Mouse (Mus musculus) embryonic fibroblast, embryonic 13.5 days (primary cell): Measurements from ENCODE around the gene H2-Q10. TPM values are rescaled to one million over a fixed set of nuclear protein-coding genes. Genes with fewer than 3 reads are reported as not detected.
"Not testable (repeated sequence)": the region's sequence is repeated elsewhere in the genome, so short reads cannot be mapped to it uniquely, and the experiment has no call there.

ENCODE experiments used
- H3K27ac ChIP-seq: 2 replicates; pipeline ENCODE4 v1.5.1; 2012; ENCODE audit warnings: low read length, control low read depth, inconsistent platforms; ENCODE audit not compliant: insufficient read depth
- H3K4me1 ChIP-seq: 2 replicates; pipeline ENCODE4 v1.6.1; 2011; ENCODE audit warnings: low read length; ENCODE audit not compliant: control insufficient read depth, insufficient read depth
- H3K4me3 ChIP-seq: 2 replicates; pipeline ENCODE4 v1.5.1; 2011; ENCODE audit warnings: mild to moderate bottlenecking, control low read depth, low read length; ENCODE audit not compliant: insufficient read depth
- CTCF ChIP-seq: IDR thresholded peaks from 2 replicates; pipeline ENCODE4 v1.5.1; 2011; ENCODE audit warnings: mild to moderate bottlenecking, control low read depth, low read length, moderate library complexity, borderline replicate concordance; ENCODE audit not compliant: insufficient read depth
- POLR2A ChIP-seq: IDR thresholded peaks from 2 replicates; pipeline ENCODE4 v1.6.1; 2011; ENCODE audit warnings: low read depth, mild to moderate bottlenecking, control low read depth, low read length, moderate library complexity
- polyA plus RNA-seq: library from polyadenylated mRNA; stranded (reverse); fragments of >200 nt; gene quantifications from 2 replicates; pipeline ENCODE4 v1.2.4, GENCODE M21; 2011; ENCODE audit warnings: low read depth; ENCODE audit not compliant: missing spikeins, insufficient read length

The H2-Q10 gene
- not detected in 2 replicates for polyA plus RNA-seq

DNA sequence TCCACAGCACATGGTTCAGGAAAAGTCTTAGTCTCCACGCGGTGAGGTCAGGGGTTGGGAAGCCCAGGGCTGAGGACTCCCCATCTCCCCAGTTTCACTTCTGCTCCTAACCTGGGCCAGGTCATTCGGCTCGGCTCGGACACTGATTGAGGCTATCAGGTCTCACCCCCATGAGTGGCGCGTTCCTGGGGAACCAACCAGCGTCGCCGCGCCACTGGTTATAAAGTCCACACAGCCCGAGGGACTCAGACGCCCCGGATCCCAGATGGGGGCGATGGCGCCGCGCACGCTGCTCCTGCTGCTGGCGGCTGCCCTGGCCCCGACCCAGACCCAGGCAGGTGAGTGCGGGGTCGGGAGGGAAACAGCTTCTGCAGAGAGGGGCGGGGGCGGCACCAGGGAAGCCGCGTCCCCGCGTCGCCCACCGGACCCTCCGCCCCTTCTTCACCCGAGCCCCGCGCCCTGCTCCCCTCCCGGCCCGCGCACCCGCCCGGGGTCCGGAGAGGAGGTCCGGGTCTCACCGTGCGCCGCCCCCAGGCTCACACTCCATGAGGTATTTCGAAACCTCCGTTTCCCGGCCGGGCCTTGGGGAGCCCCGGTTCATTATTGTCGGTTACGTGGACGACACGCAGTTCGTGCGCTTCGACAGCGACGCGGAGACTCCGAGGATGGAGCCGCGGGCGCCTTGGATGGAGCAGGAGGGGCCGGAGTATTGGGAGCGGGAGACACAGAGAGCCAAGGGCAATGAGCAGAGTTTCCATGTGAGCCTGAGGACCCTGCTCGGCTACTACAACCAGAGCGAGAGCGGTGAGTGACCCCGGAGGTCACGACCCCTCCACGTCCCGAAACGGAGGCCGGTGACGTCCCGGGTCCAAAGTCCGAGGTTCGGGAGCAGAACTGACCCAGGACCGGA lies at the start of gene H2-Q10:
Gene H2-Q10 (plus strand): TSS at position 248 of the 910 bp plus-strand sequence.
- Histone ChIP-seq H3K4me1 (no peaks in the 10 kb centered on the region), H3K27ac (no peak within 1 kb of the TSS), H3K4me3 (peak within 1 kb of the TSS; percentile 14; the same call in 1 of the 2 replicates)
- TF ChIP-seq POLR2A (no peak), CTCF (no peak)

DNA sequence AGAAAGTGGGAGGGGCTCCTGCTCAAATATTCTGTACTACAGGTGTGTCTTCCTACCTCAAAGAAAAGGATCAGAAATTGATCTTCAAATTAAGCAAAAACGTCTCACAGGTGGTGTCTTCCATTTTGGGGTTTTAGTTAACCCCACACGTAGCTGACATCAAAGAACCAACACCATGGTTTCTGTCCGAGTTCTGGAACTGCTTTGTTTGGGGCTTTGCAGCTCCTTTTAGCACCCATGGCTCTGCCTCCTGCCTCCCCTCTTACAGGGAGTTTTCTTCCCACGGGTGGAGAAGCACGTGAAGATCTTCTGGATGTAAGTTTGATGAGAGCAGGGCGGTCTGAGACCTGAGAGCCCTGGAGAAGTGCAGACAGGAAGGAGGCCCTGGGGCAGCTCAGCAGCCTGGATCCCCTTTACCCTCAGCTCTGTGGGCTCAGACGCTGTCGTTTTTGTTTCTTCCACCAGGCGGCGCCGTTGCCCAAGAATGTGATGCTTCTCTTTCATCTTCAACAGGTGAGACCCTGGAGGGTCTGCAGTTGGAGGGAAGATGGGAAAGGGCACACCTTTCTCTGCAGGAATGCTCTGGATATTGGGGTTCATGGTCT lies 49.6 kb upstream of the H2-Q10 start:
- H3K4me3 ChIP-seq, H3K4me1 ChIP-seq, H3K27ac ChIP-seq: not testable (repeated sequence)

DNA sequence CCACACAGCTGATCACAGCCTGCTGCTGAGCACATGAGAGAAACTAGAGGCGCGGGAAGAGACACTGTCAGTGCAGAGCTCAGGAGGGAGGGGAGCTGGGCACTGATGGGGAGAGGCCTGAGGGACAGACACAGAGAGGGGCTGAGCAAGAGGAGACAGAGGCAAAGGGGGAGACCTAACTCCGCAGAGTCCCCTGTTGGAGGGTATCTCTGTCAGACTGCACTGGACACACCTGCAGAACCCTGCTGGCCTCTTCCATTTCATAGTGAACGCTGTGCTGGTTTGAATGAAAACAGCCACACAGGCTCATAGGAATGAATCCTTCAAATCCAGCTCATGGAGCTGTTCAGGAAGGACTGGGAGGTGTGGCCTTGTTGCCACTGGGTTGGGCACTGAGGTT lies 48.6 kb upstream of the H2-Q10 start:
- not testable (repeated sequence) for H3K4me1 ChIP-seq, H3K4me3 ChIP-seq, H3K27ac ChIP-seq

GRCm38 (mm10) chr17:35422360-35422759 lies 47.5 kb upstream of the H2-Q10 start:
- not testable (repeated sequence) for H3K27ac ChIP-seq, H3K4me1 ChIP-seq, H3K4me3 ChIP-seq

DNA sequence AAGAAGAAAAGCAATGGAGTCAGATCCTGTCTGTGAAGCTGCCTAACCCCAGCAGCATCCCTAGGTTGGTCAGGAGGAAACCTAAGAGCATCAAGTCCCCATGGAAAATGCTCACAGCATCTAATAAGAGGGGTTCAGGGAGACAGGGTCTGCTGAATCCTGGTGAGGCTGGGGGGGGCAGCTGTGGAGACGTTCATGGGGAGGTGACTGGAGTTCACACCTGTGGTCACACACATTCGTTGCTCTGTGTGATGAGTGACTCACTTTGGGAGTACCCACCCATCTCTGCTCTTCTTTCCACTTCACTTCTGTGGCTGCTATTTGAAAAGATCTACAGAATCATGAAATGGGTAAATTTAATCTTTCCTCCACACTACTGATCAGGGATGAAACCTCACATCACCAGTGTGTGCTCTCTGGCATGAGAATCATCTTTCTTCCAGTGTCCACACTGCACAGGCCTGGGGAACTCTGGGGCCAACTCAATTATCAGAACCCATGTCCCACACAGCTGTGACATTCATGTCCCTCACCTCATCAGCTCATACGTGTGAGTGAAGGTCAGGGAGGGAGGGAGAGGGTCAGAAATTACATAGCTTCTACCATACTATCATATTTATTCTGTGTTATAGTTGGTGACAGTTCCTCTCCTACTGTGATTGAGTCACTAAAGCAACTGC lies 46.6 kb upstream of the H2-Q10 start:
- not testable (repeated sequence) for H3K4me3 ChIP-seq, H3K27ac ChIP-seq, H3K4me1 ChIP-seq

DNA sequence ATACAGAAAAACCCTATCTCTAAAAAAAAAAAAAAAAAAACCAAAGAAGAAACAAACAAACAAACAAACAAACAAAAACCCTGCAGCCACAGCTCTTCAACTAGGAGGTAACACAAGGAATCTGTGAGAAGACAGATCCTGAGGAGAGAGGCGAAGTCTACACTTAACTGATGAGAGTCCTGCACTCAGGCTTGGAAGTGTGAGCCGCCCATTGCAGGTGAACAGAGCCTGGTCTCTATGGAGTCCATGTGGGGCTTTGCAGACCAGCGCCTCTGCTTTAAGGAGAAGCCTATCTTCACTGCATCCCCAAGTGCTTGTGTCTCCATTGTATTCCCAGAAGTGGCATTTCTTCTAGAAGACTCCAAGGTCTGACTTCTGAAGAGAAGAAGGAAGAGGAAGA lies 45.8 kb upstream of the H2-Q10 start:
- not testable (repeated sequence) for H3K4me3 ChIP-seq, H3K4me1 ChIP-seq, H3K27ac ChIP-seq

DNA sequence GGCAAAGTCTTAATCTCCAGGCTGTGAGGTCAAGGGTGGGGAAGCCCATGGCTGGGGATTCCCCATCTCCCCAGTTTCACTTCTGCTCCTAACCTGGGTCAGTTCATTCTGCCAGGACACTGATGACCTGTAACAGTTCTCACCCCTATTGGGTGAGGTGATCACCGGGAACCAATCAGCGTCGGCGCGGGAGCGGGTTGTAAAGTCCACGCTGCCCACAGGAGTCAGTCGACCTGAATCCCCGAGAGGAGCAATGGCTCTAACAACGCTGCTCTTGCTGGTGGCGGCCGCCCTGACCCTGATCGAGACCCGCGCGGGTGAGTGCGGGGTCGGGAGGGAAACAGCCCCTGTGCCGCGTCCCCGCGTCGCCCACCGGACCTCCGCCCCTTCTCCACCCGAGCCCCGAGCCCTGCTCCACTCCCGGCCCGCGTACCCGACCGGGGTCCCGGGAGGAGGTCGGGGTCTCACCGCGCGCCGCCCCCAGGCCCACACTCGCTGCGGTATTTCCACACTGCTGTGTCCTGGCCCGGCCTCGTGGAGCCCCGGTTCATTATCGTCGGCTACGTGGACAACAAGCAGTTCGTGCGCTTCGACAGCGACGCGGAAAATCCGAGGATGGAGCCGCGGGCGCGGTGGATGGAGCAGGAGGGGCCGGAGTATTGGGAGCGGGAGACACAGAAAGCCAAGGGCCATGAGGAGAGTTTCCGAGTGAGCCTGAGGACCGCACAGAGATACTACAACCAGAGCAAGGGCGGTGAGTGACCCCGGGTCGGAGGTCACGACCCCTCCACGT lies 45.1 kb upstream of the H2-Q10 start, which contains the start of gene H2-Q6:
Gene H2-Q6 (plus strand): TSS at position 227 of the 793 bp plus-strand sequence.
- H3K27ac ChIP-seq, H3K4me3 ChIP-seq, H3K4me1 ChIP-seq: not testable (repeated sequence)

DNA sequence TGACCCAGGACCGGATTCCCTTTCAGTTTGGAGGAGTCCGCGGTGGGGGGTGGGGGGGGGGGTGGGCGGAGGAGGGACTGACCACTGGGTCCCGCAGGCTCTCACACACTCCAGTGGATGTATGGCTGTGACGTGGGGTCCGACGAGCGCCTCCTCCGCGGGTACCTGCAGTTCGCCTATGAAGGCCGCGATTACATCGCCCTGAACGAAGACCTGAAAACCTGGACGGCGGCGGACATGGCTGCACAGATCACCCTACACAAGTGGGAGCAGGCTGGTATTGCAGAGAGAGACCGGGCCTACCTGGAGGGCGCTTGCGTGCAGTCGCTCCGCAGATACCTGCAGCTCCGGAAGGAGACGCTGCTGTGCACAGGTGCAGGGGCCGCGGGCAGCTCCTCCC lies 44.4 kb upstream of the H2-Q10 start:
- not testable (repeated sequence) for H3K4me3 ChIP-seq, H3K4me1 ChIP-seq, H3K27ac ChIP-seq

GRCm38 (mm10) chr17:35428883-35429282 lies 41.0 kb upstream of the H2-Q10 start:
- not testable (repeated sequence) for H3K4me3 ChIP-seq, H3K27ac ChIP-seq, H3K4me1 ChIP-seq

DNA sequence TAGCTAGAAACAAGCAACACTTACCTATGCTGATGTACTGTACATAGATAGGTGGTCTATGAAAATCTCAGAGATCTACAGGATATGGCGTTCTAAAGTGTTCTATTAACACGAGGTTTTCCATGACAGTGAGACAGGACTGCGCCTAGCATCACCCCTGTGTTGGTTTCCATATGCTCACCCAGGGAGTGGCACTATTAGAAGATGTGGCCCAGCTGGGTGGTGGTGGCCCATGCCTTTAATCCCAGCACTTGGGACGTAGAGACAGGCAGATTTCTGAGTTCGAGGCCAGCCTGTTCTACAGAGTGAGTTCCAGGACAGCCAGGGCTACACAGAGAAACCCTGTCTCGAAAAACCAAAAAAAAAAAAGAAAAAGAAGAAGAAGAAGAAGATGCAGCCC lies 39.2 kb upstream of the H2-Q10 start:
- not testable (repeated sequence) for H3K4me1 ChIP-seq, H3K27ac ChIP-seq

GRCm38 (mm10) chr17:35432167-35432566 lies 37.7 kb upstream of the H2-Q10 start:
- H3K27ac ChIP-seq, H3K4me3 ChIP-seq, H3K4me1 ChIP-seq: not testable (repeated sequence)

More for the DNA sequence above, 39.2 kb upstream of the H2-Q10 start:
- H3K4me3 ChIP-seq, result not testable (repeated sequence)

GRCm38 (mm10) chr17:35434836-35435235 lies 35.1 kb upstream of the H2-Q10 start:
- H3K27ac ChIP-seq, H3K4me1 ChIP-seq, H3K4me3 ChIP-seq: not testable (repeated sequence)

DNA sequence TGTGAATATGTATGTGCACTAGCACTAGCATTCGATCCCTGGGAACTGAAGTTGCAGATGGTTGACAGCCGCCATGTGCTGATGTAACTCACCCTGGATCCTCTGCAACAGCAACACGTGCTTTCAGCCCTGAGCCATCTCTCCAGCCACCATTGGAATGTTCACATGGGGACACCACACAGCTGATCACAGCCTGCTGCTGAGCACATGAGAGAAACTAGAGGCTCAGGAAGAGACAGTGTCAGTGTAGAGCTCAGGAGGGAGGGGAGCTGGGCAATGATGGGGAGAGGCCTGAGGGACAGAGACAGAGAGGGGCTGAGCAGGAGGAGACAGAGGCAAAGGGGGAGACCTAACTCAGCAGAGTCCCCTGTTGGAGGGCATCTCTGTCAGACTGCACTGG lies 34.3 kb upstream of the H2-Q10 start:
- H3K4me1 ChIP-seq, H3K4me3 ChIP-seq, H3K27ac ChIP-seq: not testable (repeated sequence)

DNA sequence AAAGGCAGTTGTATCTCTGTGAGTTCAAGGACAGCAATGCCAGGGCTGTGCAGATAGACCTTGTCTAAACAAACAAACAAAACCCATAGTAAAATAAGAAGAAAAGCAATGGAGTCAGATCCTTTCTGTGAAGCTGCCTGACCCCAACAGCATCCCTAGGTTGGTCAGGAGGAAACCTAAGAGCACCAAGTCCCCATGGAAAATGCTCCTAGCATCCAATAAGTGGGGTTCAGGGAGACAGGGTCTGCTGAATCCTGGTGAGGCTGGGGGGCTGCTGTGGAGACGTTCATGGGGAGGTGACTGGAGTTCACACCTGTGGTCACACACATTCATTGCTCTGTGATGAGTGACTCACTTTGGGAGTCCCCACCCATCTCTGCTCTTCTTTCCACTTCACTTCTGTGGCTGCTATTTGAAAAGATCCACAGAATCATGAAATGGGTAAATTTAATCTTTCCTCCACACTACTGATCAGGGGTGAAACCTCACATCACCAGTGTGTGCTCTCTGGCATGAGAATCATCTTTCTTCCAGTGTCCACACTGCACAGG lies 32.4 kb upstream of the H2-Q10 start:
- not testable (repeated sequence) for H3K4me3 ChIP-seq, H3K27ac ChIP-seq, H3K4me1 ChIP-seq

- not testable (repeated sequence) for H3K27ac ChIP-seq, H3K4me1 ChIP-seq, H3K4me3 ChIP-seq
Observed at GRCm38 (mm10) chr17:35438395-35438794, 31.5 kb upstream of the H2-Q10 start.
